Mouse (Mus musculus): ENCODE data around the gene Plekhg5. TPM values are rescaled to one million over a fixed set of nuclear protein-coding genes. Genes with fewer than 3 reads are reported as not detected.
A peak's percentile ranks its signal among the peaks of the same experiment; 100 is the strongest.

Gene Plekhg5
- polyA plus RNA-seq, 1 experiment from 2014 or later: 8.9 TPM

GRCm38 (mm10) chr4:152124361-152124961 is 52.2 kb downstream of the Plekhg5 start:
- Histone ChIP-seq H3K4me3 (ENCODE audit: low read depth, low read length) (no peak overlapping the region), H3K36me3 (ENCODE audit: control insufficient read depth, insufficient read depth, low read length) (no peaks in the 10 kb centered on the region), H3K27me3 (replicated peaks; ENCODE audit: control insufficient read depth, insufficient read depth, low read length) (peaks cover 100% of the 10 kb centered on the region), H3K4me2 (no peak overlapping the region), H3K27ac (ENCODE audit: low read depth, low read length) (no peak overlapping the region), H3K9me3 (ENCODE audit: control insufficient read depth, low read length) (no peaks in the 10 kb centered on the region), H3K4me1 (replicated peaks; ENCODE audit: control insufficient read depth, insufficient read depth, low read length) (peaks cover 23% of the 10 kb centered on the region), H3K9ac (ENCODE audit: low read depth, low read length) (no peak overlapping the region)
- WGBS: 11% methylated on average over 13 of the region's 13 CpGs
- DNase-seq (ENCODE audit: low spot score): no peak
- no peak for ATAC-seq (replicated peaks; ENCODE audit: low FRiP score)

- Histone ChIP-seq H3K27me3 (replicated peaks; ENCODE audit: control insufficient read depth, insufficient read depth, low read length) (peaks cover 100% of the 10 kb centered on the region), H3K4me3 (ENCODE audit: low read depth, low read length) (peak overlapping the region; percentile 24), H3K4me1 (replicated peaks; ENCODE audit: control insufficient read depth, insufficient read depth, low read length) (peaks cover 14% of the 10 kb centered on the region), H3K36me3 (ENCODE audit: control insufficient read depth, insufficient read depth, low read length) (no peaks in the 10 kb centered on the region), H3K9me3 (ENCODE audit: control insufficient read depth, low read length) (no peaks in the 10 kb centered on the region), H3K27ac (ENCODE audit: low read depth, low read length) (no peak overlapping the region), H3K4me2 (peak overlapping the region; percentile 37), H3K9ac (ENCODE audit: low read depth, low read length) (no peak overlapping the region)
- ATAC-seq (replicated peaks; ENCODE audit: low FRiP score): no peak
- no peak for DNase-seq (ENCODE audit: low spot score)
- WGBS: 9% methylated on average over 56 of the region's 56 CpGs
These were observed 53.1 kb downstream of the Plekhg5 start for GRCm38 (mm10) chr4:152125161-152126025.

GRCm38 (mm10) chr4:152126026-152126920 is 54.0 kb downstream of the Plekhg5 start:
- DNase-seq (ENCODE audit: low spot score) (no peak), ATAC-seq (replicated peaks; ENCODE audit: low FRiP score) (no peak)
- no peak overlapping the region for H3K27ac ChIP-seq (ENCODE audit: low read depth, low read length)
- peaks cover 100% of the 10 kb centered on the region for H3K27me3 ChIP-seq (replicated peaks; ENCODE audit: control insufficient read depth, insufficient read depth, low read length)
- H3K4me2 ChIP-seq: peak overlapping the region; percentile 37
- H3K9ac ChIP-seq (ENCODE audit: low read depth, low read length): no peak overlapping the region
- H3K4me1 ChIP-seq (replicated peaks; ENCODE audit: control insufficient read depth, insufficient read depth, low read length): peaks cover 9% of the 10 kb centered on the region
- no peaks in the 10 kb centered on the region for H3K9me3 ChIP-seq (ENCODE audit: control insufficient read depth, low read length)
- H3K4me3 ChIP-seq (ENCODE audit: low read depth, low read length): peak overlapping the region; percentile 24; the same call in 1 of the 2 replicates
- WGBS: 9% methylated on average over 65 of the region's 65 CpGs
- H3K36me3 ChIP-seq (ENCODE audit: control insufficient read depth, insufficient read depth, low read length): no peaks in the 10 kb centered on the region

GRCm38 (mm10) chr4:152127884-152128283 is 55.6 kb downstream of the Plekhg5 start:
- Histone ChIP-seq H3K4me1 (replicated peaks; ENCODE audit: control insufficient read depth, insufficient read depth, low read length) (peaks cover 13% of the 10 kb centered on the region), H3K27me3 (replicated peaks; ENCODE audit: control insufficient read depth, insufficient read depth, low read length) (peaks cover 100% of the 10 kb centered on the region), H3K36me3 (ENCODE audit: control insufficient read depth, insufficient read depth, low read length) (no peaks in the 10 kb centered on the region), H3K27ac (ENCODE audit: low read depth, low read length) (no peak overlapping the region), H3K4me3 (ENCODE audit: low read depth, low read length) (no peak overlapping the region), H3K9ac (ENCODE audit: low read depth, low read length) (no peak overlapping the region), H3K4me2 (no peak overlapping the region), H3K9me3 (ENCODE audit: control insufficient read depth, low read length) (no peaks in the 10 kb centered on the region)
- ATAC-seq (replicated peaks; ENCODE audit: low FRiP score) (no peak), DNase-seq (ENCODE audit: low spot score) (no peak)
- WGBS: 82% methylated on average over 11 of the region's 11 CpGs

GRCm38 (mm10) chr4:152128784-152129183 is 56.5 kb downstream of the Plekhg5 start:
- ATAC-seq (replicated peaks; ENCODE audit: low FRiP score) (no peak), DNase-seq (ENCODE audit: low spot score) (no peak)
- Histone ChIP-seq H3K4me1 (replicated peaks; ENCODE audit: control insufficient read depth, insufficient read depth, low read length) (peaks cover 13% of the 10 kb centered on the region), H3K36me3 (ENCODE audit: control insufficient read depth, insufficient read depth, low read length) (no peaks in the 10 kb centered on the region), H3K27me3 (replicated peaks; ENCODE audit: control insufficient read depth, insufficient read depth, low read length) (peaks cover 100% of the 10 kb centered on the region), H3K9ac (ENCODE audit: low read depth, low read length) (no peak overlapping the region), H3K9me3 (ENCODE audit: control insufficient read depth, low read length) (no peaks in the 10 kb centered on the region), H3K4me2 (peak overlapping the region; percentile 68), H3K4me3 (ENCODE audit: low read depth, low read length) (no peak overlapping the region), H3K27ac (ENCODE audit: low read depth, low read length) (no peak overlapping the region)
- 63% methylated on average over 5 of the region's 5 CpGs for WGBS

GRCm38 (mm10) chr4:152129395-152129930 is 57.2 kb downstream of the Plekhg5 start:
- peaks cover 13% of the 10 kb centered on the region for H3K4me1 ChIP-seq (replicated peaks; ENCODE audit: control insufficient read depth, insufficient read depth, low read length)
- H3K4me2 ChIP-seq: peak overlapping the region; percentile 68
- H3K9me3 ChIP-seq (ENCODE audit: control insufficient read depth, low read length): no peaks in the 10 kb centered on the region
- no peaks in the 10 kb centered on the region for H3K36me3 ChIP-seq (ENCODE audit: control insufficient read depth, insufficient read depth, low read length)
- H3K9ac ChIP-seq (ENCODE audit: low read depth, low read length): no peak overlapping the region
- WGBS: 36% methylated on average over 13 of the region's 13 CpGs
- DNase-seq (ENCODE audit: low spot score): no peak
- no peak overlapping the region for H3K27ac ChIP-seq (ENCODE audit: low read depth, low read length)
- H3K27me3 ChIP-seq (replicated peaks; ENCODE audit: control insufficient read depth, insufficient read depth, low read length): peaks cover 97% of the 10 kb centered on the region
- peak overlapping the region; percentile 22; the same call in 1 of the 2 replicates for H3K4me3 ChIP-seq (ENCODE audit: low read depth, low read length)
- ATAC-seq (replicated peaks; ENCODE audit: low FRiP score): no peak

GRCm38 (mm10) chr4:152130771-152131653 is 58.7 kb downstream of the Plekhg5 start:
- DNase-seq (ENCODE audit: low spot score): no peak
- H3K36me3 ChIP-seq (ENCODE audit: control insufficient read depth, insufficient read depth, low read length): no peaks in the 10 kb centered on the region
- H3K27ac ChIP-seq (ENCODE audit: low read depth, low read length): no peak overlapping the region
- H3K4me1 ChIP-seq (replicated peaks; ENCODE audit: control insufficient read depth, insufficient read depth, low read length): peaks cover 6% of the 10 kb centered on the region
- WGBS: under 1% methylated on average over 85 of the region's 85 CpGs
- H3K4me2 ChIP-seq: peak overlapping the region; percentile 68
- ATAC-seq (replicated peaks; ENCODE audit: low FRiP score): peak; percentile 73
- H3K9ac ChIP-seq (ENCODE audit: low read depth, low read length): peak overlapping the region; percentile 5; the same call in 1 of the 2 replicates
- no peaks in the 10 kb centered on the region for H3K9me3 ChIP-seq (ENCODE audit: control insufficient read depth, low read length)
- peaks cover 81% of the 10 kb centered on the region for H3K27me3 ChIP-seq (replicated peaks; ENCODE audit: control insufficient read depth, insufficient read depth, low read length)
- peak overlapping the region; percentile 34 for H3K4me3 ChIP-seq (ENCODE audit: low read depth, low read length)

Data from liver, embryonic 11.5 days (tissue).